Mouse (Mus musculus): ENCODE results near the gene Katnal1. TPM values are rescaled to one million over a fixed set of nuclear protein-coding genes. Genes with fewer than 3 reads are reported as not detected.

Gene Katnal1
- polyA plus RNA-seq (2015; fragmentation: Nextera tagmentation; extraction: Ambion mirVana), result 31.6 and 38.5 TPM in 2 replicates

DNA sequence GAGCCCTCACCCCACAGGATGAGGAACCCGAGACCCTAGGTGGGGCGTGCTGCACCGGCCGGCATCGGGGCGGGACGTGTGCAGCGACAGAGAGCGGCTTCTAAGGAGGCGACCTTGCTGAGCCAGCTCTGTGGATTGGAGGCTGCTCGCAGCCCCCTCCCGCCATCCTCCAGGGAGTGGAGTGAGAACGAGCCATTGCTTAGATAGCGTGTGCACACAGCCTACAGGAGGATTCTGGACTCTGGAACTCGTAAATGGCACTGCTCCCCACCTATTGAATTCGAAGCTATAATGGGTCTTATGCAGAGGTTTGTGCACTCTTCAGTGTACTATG lies at the start of gene Katnal1:
TSS of gene Katnal1 (minus strand) at position 205 of the 334 bp plus-strand sequence.
- H3K4me2 ChIP-seq, result peak within 1 kb of the TSS; percentile 76
- H3K9ac ChIP-seq, result peak within 1 kb of the TSS; percentile 93
- WGBS, result under 1% methylated on average over 16 of the region's 16 CpGs
- no peaks in the 10 kb centered on the region for H3K9me3 ChIP-seq (replicated peaks)
- H3K27me3 ChIP-seq, result no peaks in the 10 kb centered on the region
- ATAC-seq, result peak; percentile 63; the same call in 1 of the 2 replicates
- peaks cover 19% of the 10 kb centered on the region for H3K4me1 ChIP-seq
- peak within 1 kb of the TSS; percentile 72 for H3K4me3 ChIP-seq
- peaks cover 19% of the 10 kb centered on the region; the same call in 1 of the 2 replicates for H3K36me3 ChIP-seq (ENCODE audit: poor library complexity, severe bottlenecking)
- peak within 1 kb of the TSS; percentile 96 for H3K27ac ChIP-seq

DNA sequence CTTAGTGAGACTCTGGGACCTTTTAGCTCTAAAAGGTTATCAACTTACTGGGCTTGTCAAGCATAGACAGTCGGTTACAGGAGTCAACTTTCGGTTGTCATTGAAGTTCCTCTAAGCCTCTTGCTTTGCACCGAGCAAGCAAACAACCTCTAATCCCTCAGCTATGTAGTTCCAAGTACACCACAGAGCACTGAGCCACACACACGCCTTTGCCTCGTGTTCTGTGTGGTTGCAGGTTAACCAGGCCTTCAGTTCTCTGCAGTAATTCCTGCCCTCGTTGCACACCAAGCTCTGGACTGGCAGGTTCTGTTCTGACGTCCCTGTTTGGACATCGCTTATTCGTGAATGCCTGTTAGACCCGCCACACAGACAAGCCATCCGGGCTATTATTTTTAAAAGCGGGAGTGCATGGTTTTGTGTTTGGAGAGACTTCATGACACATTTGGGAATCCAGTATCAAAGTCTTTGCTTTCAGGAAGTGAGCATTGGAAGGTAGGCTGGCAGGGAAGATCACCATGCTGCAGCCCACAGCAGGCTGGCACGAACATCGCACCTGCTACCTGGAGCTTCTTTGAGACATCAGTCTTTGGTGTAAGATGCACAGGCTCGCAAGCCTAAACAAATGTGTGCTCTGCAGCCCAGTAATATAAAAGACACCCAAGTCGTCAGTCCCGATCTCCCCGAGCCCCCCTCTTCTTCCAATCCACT lies 49.5 kb upstream of the Katnal1 start:
- ATAC-seq, result no peak
- H3K9ac ChIP-seq, result no peak overlapping the region
- H3K9me3 ChIP-seq (replicated peaks), result peaks cover under 1% of the 10 kb centered on the region
- WGBS, result 66% methylated on average over 18 of the region's 18 CpGs
- H3K27ac ChIP-seq, result no peak overlapping the region
- no peak overlapping the region for H3K4me2 ChIP-seq
- H3K4me1 ChIP-seq, result peaks cover 10% of the 10 kb centered on the region; the same call in 1 of the 2 replicates
- H3K4me3 ChIP-seq, result no peak overlapping the region
- H3K36me3 ChIP-seq (ENCODE audit: poor library complexity, severe bottlenecking), result no peaks in the 10 kb centered on the region
- H3K27me3 ChIP-seq, result no peaks in the 10 kb centered on the region

DNA sequence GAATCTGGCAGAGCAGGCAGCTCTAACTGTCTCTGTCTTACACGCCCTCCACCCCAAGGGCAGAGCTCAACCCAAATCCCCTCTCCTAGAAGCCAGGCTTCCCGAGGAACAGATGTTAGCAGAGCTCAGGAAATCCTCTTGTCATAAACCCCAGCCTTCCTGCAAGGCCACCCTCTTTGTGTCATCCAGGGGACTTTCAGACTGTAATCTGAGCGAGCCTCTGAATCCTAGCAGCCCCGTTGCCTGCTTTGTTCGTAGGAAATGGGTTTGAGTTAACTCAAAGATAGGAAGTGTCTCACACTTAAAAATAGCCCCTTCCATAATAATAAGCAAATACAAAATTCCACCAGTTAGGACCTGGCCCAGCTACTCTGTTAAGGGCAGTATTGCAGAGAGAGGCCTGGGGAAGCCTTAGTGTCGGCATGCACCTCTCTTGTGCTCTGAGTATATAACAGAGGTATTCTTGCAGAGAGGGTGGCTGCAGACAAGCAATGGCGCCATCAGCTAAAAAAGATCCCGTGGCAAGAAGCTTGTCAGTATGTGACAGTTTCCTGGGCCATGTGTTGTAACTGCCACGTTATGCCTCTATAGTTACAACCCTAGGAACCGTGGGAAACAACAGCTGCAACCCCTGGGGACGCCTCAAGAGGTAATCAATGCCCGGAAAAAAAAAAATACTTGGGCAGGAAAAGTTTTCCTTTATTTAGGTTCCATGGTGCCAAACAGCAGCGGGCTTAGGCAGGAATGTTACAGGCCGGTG lies 48.8 kb upstream of the Katnal1 start:
- no peak for ATAC-seq

DNA sequence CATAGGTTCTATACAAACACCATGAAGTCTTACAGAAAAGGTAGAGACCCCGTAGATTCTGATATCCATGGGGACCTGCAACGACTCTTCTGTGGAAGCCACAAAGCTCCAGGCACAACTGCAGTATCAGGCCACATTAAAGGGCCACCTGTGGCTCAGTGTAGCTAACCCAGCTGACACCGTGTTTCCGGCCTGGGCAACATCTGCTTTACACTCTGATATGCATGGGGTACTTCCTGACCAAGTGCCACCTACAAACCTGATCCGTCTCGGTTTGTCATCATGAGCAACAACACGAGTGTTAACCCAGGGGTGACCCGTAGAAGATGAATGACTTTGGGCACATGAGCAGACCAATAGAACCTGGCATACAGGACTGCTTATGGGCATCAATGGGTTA lies 47.8 kb upstream of the Katnal1 start:
- no peak overlapping the region for H3K4me2 ChIP-seq
- no peaks in the 10 kb centered on the region for H3K27me3 ChIP-seq
- no peak overlapping the region for H3K4me3 ChIP-seq
- no peak for ATAC-seq
- no peaks in the 10 kb centered on the region for H3K9me3 ChIP-seq (replicated peaks)
- peaks cover 19% of the 10 kb centered on the region for H3K4me1 ChIP-seq
- no peak overlapping the region for H3K9ac ChIP-seq
- H3K27ac ChIP-seq, result no peak overlapping the region
- WGBS, result 87% methylated on average over 8 of the region's 8 CpGs
- no peaks in the 10 kb centered on the region for H3K36me3 ChIP-seq (ENCODE audit: poor library complexity, severe bottlenecking)

More for the DNA sequence above, 48.8 kb upstream of the Katnal1 start:
- 32% methylated on average over 14 of the region's 14 CpGs for WGBS
- H3K36me3 ChIP-seq (ENCODE audit: poor library complexity, severe bottlenecking), result no peaks in the 10 kb centered on the region
- H3K4me1 ChIP-seq, result peaks cover 18% of the 10 kb centered on the region
- no peak overlapping the region for H3K4me3 ChIP-seq
- no peak overlapping the region for H3K9ac ChIP-seq
- no peaks in the 10 kb centered on the region for H3K9me3 ChIP-seq (replicated peaks)
- H3K27ac ChIP-seq, result no peak overlapping the region
- no peaks in the 10 kb centered on the region for H3K27me3 ChIP-seq
- no peak overlapping the region for H3K4me2 ChIP-seq

DNA sequence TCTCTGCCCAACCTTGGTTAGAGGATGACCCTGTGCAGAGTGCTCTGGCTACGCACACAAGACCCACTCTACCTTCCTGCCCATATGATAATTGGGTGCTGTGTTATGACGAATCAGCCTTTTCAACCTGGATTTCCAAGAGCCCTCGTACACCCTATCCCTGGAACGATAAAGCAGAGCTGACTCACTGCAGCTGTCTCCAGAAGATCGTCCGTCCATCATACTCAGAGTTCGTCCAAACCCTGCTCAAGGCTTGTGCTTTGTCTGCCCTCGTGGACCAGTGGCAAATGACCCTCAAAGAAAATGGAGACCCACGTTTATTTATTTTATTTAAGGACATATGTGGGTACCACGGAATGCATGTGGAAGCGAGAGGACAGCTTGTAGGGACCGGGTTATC lies 45.9 kb upstream of the Katnal1 start:
- WGBS, result 94% methylated on average over 12 of the region's 12 CpGs
- Histone ChIP-seq H3K4me1 (peaks cover 19% of the 10 kb centered on the region), H3K9me3 (replicated peaks) (no peaks in the 10 kb centered on the region), H3K9ac (no peak overlapping the region), H3K27ac (no peak overlapping the region), H3K4me2 (no peak overlapping the region), H3K36me3 (ENCODE audit: poor library complexity, severe bottlenecking) (no peaks in the 10 kb centered on the region), H3K27me3 (no peaks in the 10 kb centered on the region), H3K4me3 (no peak overlapping the region)
- no peak for ATAC-seq

DNA sequence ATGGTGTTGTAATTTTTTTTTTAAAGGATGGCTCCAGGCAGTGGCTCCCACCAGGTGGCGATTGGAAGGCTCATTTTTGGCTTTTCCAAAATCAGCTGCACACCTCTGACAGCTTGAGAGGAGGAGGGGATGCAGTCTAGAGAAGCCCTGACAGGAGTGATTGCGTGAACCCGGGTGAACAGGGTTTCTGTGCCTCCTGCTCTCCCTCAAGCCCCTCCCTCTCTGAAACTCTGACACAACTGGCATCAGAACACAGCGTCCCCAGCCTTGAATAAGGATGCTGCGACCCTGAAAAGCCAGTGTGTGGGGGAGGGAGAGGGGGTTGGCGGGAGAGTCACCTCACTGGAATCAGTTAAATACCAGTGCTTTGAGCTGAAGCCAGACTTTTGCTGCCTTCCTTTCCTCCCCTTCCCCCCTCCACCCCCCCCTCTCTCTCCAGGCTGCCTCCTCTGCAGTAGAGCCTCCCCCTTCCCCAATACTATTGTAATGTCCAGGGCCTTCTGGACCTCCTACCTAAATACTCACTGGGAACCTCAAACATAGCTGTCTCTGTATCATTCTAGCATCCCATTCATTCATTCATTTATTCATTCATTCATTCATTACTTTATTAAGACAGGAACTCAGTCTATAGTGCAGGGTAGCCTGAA lies 44.0 kb upstream of the Katnal1 start:
- no peak overlapping the region for H3K4me2 ChIP-seq
- no peaks in the 10 kb centered on the region for H3K36me3 ChIP-seq (ENCODE audit: poor library complexity, severe bottlenecking)
- peaks cover 19% of the 10 kb centered on the region for H3K4me1 ChIP-seq
- no peak overlapping the region for H3K4me3 ChIP-seq
- WGBS, result 3% methylated on average over 6 of the region's 6 CpGs
- ATAC-seq, result peak; percentile 61
- H3K9me3 ChIP-seq (replicated peaks), result no peaks in the 10 kb centered on the region
- no peak overlapping the region for H3K27ac ChIP-seq
- H3K9ac ChIP-seq, result no peak overlapping the region
- H3K27me3 ChIP-seq, result no peaks in the 10 kb centered on the region

DNA sequence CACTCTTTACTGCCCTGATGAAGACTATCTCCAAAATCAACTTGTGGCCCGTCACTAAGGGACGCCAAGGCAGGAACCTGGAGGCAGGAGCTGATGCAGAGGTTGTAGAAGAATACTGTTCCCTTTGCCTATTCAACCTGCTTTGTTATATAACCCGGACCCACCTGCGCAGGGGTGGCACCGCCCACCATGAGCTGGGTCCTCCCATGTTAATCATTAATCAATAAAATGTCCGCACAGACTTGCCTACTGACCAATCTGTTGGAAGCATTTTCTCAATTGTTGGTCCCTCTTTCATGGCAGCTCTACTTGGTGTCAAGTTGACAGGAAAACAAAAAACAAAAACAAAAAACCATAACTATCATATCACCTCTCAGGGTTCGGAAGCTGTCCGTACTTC lies 43.0 kb upstream of the Katnal1 start:
- Histone ChIP-seq H3K4me3 (no peak overlapping the region), H3K4me2 (no peak overlapping the region), H3K36me3 (ENCODE audit: poor library complexity, severe bottlenecking) (no peaks in the 10 kb centered on the region), H3K27me3 (no peaks in the 10 kb centered on the region), H3K9ac (no peak overlapping the region), H3K9me3 (replicated peaks) (no peaks in the 10 kb centered on the region), H3K4me1 (peaks cover 13% of the 10 kb centered on the region), H3K27ac (no peak overlapping the region)
- ATAC-seq, result no peak
- WGBS, result 88% methylated on average over 8 of the region's 8 CpGs

DNA sequence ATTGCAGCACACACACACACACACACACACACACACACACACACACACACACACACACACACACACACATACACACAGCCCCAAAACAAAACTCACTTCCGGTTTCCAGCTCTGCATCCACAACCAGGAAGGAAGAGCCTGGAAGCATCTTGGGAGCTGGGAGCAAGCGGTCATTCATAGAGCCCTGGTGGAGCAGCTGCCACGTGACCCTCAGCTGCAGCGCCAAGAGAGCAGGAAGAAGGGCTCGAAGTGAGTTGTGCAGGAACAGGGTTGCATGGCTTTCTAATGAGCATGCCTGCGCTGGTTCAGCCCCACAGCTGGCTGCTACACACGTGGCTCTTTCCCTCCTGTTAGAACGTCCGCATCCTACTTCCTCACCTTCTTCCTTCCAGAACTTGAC lies 40.5 kb upstream of the Katnal1 start:
- Histone ChIP-seq H3K27ac (no peak overlapping the region), H3K9me3 (replicated peaks) (no peaks in the 10 kb centered on the region), H3K27me3 (no peaks in the 10 kb centered on the region), H3K4me3 (no peak overlapping the region), H3K36me3 (ENCODE audit: poor library complexity, severe bottlenecking) (no peaks in the 10 kb centered on the region), H3K4me2 (no peak overlapping the region), H3K9ac (no peak overlapping the region), H3K4me1 (peaks cover 19% of the 10 kb centered on the region)
- WGBS, result 72% methylated on average over 9 of the region's 9 CpGs
- ATAC-seq, result no peak

DNA sequence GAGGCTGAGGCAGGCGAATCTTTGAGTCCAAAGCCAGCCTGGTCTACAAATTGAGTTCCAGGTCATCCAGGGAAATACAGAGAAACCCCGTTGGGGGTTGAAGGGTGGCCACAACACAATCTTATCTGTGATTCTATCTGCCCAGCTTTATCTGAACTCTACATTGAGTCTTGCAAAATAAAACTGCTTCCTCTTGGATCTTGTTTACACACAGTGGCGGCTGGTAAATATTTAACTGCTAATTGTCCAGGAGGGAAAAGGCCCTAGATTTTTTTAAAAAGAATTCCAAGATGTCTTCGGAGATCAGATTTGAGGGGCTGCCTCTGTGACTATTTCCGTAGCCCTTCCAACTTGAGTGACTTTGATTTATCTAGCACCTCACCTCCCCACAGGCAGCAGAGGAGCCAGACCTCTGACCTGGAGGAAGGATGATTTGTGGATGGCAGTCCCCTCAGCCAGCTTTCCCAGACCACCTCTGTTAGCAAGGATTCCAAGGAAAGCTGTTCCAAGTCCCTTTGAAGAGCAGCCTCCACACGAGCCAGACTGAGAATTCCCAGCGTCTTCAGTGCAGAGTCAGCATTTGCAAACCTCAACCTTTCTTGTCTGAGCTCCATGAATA lies 39.9 kb upstream of the Katnal1 start:
- Histone ChIP-seq H3K4me2 (no peak overlapping the region), H3K4me3 (no peak overlapping the region), H3K27me3 (no peaks in the 10 kb centered on the region), H3K27ac (no peak overlapping the region), H3K36me3 (ENCODE audit: poor library complexity, severe bottlenecking) (no peaks in the 10 kb centered on the region), H3K9ac (no peak overlapping the region), H3K9me3 (replicated peaks) (no peaks in the 10 kb centered on the region), H3K4me1 (peaks cover 19% of the 10 kb centered on the region)
- no peak for ATAC-seq
- 78% methylated on average over 7 of the region's 7 CpGs for WGBS

DNA sequence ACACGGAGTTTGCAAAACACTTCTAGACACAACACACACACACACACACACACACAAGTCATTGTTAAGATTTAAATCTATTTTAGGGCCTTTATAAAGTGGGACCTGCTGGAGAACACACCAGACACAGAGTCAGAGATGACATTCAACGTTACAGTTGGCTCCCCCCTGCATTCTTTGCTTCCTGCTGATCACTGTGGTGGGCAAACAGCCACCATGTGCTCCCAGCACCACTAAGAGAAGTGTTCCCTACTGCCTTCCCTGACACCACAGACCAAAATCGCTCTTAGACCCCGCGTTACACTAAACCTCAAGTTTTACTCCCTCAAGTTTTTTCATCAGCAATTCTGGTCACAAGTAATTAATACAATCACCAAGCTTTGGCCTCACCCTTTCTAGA lies 39.1 kb upstream of the Katnal1 start:
- Histone ChIP-seq H3K4me2 (no peak overlapping the region), H3K27me3 (no peaks in the 10 kb centered on the region), H3K27ac (no peak overlapping the region), H3K9me3 (replicated peaks) (no peaks in the 10 kb centered on the region), H3K4me3 (no peak overlapping the region), H3K9ac (no peak overlapping the region), H3K4me1 (peaks cover 11% of the 10 kb centered on the region), H3K36me3 (ENCODE audit: poor library complexity, severe bottlenecking) (no peaks in the 10 kb centered on the region)
- no peak for ATAC-seq
- 72% methylated on average over 5 of the region's 5 CpGs for WGBS

DNA sequence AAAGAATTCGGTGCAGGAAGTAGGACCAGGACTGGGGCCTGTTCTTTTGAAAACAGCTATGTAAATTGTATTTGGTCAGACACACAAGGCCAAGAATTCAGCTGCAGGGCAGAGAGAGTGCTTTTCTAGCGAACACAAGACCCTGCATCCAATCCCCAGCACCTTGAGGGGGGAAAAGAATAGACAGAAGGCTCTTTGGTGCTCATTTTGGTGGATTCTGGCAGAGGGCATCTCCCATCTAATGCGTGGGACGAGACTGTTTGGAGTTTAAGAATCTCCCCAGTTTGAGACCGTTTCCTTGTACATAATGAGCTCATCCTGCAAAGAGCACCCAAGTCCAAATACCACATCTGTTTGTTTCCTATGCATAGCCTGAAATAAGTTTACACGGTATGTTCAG lies 37.3 kb upstream of the Katnal1 start:
- Histone ChIP-seq H3K36me3 (ENCODE audit: poor library complexity, severe bottlenecking) (no peaks in the 10 kb centered on the region), H3K27ac (peak overlapping the region; percentile 53), H3K4me2 (no peak overlapping the region), H3K4me1 (peaks cover 7% of the 10 kb centered on the region), H3K9ac (no peak overlapping the region), H3K27me3 (no peaks in the 10 kb centered on the region), H3K9me3 (replicated peaks) (no peaks in the 10 kb centered on the region), H3K4me3 (no peak overlapping the region)
- ATAC-seq, result no peak
- 66% methylated on average over 6 of the region's 6 CpGs for WGBS

Measured in forebrain, embryonic 13.5 days (tissue).